Mouse (Mus musculus): Measurements from ENCODE around the gene Ncaph.
"Not testable (repeated sequence)": the region's sequence is repeated elsewhere in the genome, so short reads cannot be mapped to it uniquely, and the experiment has no call there.

Gene Ncaph

DNA sequence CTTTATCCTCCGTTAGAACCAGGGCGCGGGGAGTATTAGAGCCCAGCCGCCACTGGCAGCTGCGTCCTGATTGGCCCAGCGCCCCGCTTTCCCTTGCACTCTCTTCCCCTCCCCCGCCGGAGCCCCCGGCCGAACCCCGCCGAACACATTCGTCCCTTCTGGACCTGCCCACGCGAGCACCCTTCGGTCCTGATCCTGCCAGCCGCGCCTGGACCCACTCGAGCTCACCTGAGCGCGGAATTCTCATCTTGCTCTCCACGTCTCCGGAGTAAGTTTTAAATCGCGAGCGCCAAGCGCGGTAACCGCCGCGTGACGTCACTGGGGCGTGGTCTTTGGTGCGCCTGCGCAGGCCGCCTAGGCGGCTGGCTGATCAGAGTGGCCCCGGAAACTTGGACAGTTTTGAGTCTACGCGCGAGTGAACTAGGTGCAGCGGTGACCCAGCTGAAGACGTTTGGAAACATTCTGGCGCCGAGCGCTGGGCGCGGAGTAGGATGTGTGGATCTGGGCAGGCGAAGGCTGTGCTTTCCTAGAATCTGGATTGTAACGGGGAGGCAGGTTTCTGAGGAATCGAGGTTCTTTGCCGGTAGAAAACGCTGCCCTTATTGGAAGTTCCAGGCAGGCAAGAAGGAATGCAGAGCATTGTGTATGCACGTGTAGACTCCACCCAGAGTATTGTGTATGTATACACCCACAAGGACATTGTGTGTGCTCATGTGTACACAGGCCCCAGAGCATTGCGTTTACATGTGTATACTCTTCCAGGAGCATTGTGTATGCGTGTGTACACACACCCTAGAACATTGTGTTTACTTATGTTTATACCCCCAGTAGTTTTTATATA lies at the start of gene Ncaph:
Gene Ncaph, minus strand, starts transcription at position 334 of the 841 bp plus-strand sequence.
- DNase-seq: peak; percentile 90

DNA sequence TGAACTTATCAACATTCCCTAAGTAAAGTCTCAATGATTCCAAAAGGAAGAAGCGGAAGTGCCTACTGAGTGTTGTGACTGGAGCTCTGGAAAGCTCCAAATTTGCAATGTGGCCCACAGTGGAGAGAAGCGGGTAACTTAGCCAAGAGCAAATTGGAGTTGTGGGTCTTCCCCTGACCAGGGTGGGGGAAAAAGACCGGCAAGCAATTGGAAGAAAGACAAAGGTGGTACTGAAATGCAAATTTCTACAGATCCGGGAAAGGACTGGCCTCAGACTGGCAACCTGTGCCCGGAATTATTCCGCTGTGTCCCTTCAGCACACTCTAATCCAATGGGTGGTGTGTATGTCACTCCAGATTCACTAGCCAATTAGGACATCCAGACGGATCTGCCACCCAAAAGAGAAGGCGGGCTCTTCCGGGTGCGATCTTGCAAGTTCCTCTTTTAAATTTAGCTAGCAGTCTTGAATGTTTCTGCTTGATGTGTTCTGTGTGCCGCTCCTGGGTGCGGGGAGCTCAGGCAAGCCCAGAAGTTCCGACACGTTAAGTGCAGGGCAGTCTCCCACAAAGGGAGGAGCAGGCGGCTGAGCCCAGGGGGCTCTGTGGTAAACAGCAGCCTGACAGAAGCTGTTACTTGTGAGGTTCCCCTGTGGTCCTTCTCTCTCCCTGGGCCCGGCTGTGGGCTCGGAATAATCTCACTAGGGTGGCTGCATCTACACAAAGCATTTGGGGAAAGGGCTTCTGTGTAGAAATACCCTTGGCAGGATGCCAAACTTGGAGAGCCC lies 49.0 kb upstream of the Ncaph start:
- peak; percentile 62 for DNase-seq

DNA sequence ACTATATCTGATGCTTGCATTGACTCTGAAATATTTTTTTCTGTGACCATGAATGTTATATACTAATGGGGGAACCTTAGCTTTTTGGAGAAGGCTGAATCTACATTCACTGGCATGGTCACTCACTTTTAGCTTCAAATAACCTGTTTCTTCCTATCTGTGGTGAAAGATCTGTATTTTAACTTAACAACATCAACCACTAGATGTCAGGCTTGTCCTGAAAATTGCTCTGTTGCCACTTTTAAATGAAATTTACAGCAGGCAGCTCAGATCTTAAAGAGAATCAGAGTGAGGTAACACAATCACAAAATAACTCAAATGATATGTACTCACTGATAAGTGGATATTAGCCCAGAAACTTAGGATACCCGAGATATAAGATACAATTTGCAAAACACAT lies 32.5 kb upstream of the Ncaph start:
- not testable (repeated sequence) for DNase-seq

DNA sequence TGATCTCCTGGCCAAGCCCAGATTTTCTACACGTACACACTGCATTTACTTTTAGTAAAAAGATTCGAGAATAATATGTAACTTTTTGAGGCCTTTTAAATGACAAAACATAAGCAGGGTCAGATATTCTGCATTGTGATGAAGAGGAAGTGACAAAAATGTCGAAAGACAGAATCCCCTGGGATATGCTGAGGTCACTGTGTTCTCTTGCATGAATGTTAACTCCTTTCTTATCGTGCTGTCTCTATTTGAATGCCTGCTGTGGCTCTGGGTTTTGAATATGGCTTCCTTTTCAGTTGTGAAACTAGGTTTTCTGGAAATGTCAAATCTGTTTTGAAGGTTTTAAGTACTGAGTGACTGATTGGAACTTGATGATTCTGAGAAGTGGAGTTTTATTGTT lies 31.9 kb upstream of the Ncaph start:
- DNase-seq: no peak

DNA sequence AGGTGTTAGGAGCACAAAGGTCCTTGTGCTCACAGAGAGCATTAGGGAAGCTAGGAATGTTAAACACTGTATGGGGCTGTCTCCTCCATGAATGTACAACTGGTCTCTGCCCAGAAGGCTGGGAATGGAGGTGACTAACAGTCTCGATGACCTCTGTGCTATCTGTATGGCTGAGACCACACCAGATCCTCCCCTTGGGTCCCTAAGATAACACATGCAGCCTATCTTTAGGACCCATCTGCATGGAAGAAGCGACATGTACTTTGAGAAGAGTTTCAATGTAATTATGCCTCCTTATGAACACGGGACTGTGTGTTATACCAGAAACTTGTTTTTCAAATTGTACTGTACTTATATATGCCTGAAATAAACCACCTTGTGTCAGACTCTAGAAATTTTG lies 11.9 kb upstream of the Ncaph start:
- no peak for DNase-seq

DNA sequence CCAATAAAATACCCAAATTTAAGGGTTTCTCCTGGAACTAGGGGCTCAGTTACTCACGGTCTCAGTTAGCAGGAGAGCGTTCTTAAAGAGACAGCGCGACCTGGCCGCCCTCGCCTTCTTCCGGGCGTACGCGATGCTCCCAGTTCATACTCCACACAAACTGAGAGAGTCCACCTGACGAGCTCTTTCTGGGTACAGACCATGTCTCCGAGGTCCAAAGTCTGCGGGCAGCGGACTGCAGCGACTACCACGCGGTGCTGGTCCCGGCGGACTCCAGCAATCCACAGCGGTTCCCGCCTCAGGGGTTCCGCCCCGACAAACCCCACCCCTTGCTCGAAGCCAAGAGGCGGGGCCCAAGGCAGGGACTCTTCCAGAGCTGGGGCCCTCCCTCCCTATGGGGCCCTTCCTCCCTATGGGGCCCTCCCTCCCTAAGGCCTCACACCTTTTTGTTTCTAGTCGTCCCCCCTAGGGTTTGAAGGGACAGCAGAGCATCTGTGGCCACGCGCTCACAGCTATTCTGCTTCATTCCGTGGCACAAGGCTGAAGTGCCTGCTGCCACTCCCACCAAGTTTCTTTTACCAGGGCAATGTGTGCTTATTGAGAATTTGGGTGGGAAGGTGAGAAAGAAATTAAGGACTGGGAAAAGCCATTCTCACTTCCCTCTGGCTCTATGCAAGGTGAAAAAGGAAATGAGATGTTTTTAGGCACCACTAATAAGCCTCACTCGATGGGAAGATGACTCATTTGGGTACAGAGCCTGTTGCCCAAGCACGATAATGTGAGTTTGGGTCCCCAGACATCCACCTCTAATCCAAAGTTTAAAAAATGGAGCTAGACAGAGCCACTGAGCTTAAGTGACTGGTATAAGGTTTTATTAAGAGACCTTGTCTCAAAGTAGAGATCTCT lies 9.7 kb upstream of the Ncaph start, which contains the start of gene Itpripl1:
Gene Itpripl1, minus strand, starts transcription at position 285 of the 906 bp plus-strand sequence.
- DNase-seq: peak; percentile 36

DNA sequence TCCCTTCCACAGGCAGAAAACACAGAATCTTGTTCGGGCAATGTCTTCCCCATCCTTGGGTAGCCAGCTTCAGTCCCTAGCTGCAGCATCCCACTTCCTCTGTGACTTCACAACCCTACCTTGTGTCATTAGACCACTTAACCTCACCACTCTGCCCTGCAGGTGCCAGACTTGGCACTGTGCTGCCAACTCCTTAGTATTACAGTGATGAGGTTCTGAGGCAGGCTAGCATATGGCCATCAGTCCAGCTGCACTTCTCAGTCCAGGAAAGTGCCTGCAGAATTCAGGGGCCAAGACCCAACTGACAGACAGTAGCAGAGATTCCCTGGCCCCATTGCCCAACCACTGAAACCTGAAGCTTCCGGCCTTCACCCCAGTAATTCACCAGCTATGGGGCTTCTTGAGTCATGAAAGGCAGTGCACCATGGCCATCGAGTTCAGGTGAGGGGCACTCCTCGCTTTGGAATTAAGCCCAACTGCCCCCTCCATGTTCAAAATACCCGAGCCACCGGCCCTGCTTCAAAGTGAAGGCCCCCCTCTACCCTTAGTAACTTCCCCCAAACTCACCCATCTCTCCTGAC lies 8.9 kb upstream of the Ncaph start:
- no peak for DNase-seq

DNA sequence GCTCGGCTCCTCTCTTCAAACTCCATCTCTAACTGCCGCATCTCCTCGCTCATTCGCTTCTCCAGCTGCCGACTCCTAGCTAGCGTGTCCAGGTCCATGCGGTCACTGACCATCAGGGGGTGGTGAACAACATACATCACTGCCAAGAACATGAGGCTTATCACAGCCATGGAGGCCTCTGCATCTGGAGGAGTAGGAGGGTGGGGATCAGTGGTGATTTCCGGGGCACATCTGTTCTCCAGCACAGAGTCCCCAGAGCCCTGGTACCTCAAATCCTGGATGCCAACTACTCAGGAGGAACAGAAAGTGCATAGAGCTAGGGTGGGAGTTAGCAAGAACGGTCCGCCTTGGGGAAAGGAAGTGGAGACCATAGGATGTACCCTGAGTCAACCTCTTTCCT lies 8.3 kb upstream of the Ncaph start:
- DNase-seq: no peak

DNA sequence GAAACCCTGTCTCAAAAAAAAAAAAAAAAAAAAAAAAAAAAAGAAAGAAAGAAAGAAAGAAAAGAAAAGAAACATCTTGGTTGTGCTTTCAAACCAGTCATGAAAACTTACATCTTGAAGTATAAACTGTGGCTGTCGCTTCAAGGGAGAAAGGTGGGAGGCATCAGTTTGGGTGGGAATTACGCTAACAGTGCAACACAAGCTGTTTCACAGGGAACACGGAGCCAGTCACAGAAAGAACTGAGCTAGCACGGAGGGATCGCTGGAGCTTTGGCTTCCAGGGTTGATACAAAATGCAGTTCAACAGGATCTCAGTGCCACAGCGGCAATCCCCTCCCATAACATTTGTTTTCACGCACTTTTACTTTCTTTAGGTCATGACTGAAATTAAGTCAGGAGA lies 6.3 kb upstream of the Ncaph start:
- DNase-seq: no peak

DNA sequence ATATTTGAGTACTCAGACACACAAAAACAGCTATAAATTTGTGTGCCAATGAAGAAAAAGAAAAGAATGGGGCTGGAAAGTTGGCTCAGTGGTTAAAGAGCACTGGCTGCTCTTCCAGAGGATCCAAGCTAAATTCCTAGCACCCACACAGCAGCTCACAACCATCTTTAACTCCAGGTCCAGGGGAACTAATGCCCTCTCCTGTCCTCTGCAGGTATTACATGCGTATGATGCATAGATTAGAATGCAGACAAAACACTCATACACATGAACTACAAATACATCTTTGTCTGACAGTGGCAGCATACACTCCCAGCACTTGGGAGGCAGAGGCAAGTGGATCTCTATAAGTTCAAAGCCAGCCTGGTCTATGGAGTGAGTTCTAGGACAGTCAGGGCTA lies 5.9 kb upstream of the Ncaph start:
- no peak for DNase-seq

DNA sequence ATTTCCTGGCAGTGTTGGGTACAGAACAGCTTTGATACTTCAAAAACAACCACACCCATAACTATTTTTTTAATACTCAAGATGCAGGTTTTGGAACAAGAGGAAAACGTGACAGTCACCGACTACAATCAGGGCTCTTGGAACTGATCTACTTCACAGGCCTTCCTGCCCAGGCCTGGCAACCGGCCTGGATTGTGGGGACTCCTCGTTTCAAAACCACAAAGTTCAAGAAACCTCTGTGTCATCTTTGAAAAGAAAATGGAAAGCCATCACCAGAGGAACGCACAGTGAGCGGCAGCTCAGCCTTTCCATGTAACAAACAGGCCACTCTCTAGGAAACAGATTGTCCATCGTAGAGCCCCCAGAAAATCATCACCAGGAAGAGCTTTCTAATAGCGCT lies 5.3 kb upstream of the Ncaph start:
- no peak for DNase-seq

DNA sequence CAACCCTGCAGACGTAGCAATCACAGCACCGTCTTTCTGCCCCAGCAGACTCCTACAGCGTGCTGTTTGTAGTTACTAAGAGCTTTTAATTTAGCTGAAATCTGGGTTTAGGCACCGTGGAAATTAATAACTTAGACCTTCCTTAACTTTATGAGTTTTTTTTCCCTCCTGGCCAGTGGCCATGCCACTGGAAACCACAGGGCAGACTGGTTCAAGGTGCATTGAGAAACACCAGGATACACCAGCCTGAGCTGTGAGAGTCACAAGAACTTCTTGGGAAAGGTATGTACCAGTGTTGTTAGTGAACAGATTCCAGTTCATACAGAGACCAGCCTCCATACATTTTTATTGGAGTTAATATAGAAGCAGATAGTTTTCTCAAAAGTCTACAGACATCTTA lies 4.7 kb upstream of the Ncaph start:
- no peak for DNase-seq

DNA sequence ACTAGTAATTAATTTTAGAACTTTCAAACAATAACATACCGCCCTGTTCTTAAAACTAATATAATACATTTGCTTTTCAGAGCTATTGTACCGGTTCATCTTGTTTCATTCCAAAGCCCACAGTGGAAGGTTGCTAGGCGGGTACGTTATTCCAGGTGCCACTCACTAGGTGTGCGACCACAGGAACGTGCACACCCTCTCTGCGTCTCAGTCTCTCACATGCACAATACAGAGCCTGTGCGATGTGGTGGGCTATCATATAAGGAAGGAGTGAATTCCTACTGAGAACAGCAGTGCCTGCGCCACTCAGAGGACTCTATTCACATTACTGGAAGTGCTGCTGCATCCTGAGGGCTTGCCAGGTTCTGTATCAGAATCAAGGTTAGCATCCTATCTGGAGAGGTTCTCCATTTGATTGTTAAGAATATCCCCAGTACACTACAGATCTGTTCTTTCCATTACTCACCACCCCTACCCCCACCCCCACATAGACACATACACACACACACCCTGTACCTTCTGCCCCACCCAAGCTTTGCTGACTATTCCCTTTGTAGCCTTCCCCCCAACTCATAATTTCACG lies 4.2 kb upstream of the Ncaph start:
- DNase-seq: no peak

DNA sequence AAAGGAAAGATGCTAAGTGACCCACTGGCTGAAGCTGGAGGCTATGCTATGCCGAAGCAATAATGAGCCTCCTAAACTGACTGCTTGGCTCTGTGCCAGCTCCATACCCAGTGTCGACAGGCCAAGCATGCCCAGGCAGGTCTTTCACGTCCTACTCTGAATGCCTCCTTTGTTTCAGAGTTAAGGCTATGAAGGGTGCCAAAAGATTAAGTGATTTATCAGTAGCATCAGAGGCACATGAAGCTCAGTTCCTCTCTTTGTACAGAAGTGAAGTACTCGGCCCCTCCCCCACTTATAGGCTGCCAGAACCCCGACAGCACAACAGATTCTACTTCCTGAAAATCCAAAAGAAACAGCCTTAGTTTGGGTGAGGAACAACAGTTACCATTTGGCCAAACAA lies 3.2 kb upstream of the Ncaph start:
- peak; percentile 21 for DNase-seq

DNA sequence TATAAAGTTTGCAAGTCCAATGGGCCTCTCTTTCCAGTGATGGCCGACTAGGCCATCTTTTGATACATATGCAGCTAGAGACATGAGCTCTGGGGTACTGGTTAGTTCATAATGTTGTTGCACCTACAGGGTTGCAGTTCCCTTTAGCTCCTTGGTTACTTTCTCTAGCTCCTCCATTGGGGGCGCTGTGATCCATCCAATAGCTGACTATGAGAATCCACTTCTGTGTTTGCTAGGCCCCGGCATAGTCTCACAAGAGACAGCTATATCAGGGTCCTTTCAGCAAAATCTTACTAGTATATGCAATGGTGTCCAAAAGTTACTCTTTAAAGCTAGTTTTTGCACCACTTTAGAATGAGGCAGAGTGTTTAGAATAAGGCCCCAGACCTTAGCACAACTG lies 1.5 kb upstream of the Ncaph start:
- DNase-seq: not testable (repeated sequence)

DNA sequence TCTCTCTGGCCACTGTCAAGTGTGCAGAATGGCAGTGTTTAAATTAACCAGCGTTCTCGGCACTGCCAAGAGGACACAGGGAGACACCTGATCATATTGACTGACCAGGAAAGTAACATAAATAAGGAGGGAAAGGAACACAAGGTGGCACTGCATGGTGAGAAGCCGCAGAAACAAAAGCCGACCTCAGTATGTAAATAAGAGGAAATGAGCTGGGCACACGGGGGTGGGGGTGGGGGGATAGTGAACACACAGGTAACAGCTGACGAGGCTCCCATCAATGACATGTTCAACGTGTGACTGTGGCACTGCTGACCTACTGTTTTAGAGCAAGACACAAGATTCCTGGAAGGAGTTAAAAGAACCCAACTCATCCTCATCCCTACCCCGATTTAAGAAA lies 2.4 kb downstream of the Ncaph start:
- DNase-seq: no peak

DNA sequence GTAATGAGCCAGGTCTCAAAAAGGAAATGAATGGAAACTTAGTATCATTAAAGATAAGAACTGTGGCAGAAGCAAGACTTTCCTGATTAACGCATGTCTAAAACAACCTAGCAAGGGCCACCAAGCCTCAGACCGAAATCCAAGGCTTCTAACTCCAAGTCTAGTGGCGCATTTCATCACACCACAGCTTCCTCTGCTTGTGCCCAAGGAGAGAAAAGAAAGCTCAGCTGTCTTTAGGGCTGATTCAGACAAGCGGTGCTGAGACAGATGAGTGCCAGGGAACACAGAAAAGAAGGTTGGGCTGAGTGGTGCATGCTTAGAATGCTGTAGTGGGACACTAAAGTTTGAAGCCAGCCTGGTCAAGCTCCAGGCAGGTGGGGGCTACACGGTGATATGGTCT lies 4.8 kb downstream of the Ncaph start:
- no peak for DNase-seq

DNA sequence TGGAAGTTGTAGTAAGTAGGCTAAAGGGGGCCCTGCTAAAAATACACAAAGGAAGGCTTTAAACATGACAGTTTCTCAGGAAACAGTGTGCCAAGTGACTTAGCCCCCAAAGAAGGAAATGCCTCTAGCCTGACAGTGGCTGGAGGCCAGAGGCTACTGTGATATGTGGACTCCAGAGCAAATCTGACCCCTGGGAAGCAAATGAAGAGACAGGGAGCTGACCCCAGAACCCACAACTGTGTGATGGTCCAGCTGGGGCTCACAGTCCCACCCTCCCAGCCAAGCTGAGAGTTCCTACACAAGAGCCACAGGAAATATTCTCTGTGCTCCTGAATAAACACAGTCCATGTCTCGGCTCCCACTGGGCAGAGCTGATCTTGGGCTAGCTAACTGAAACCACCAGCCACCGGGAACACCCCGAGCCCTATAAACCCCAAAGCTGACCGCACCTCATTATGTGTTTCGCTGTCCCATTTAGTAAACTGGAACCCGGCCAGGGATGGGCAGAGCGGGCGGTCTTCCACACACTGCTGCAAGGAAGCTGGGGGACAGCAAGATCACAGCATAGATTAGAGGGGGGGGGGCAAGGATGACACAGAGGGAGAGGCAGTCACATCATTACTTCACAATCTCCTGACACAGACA lies 12.0 kb downstream of the Ncaph start:
- DNase-seq: no peak

DNA sequence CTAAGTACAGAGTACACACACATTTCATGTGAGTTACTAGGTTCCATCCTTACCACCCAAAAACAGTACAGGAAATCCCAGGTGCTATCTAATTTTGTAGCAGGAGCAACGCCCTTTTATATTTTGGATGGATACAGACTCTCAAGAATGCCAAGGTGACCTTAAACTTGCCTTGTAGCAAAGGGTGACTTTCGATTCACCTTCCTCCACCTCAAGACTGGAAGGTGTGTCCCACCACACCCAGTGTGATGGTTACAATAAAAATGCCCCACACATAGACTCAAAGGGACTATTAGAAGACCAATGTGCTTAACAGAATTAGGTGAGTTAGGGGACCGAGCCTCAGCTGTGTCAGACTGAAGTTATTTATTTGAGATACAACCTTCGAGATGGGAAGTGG lies 24.8 kb downstream of the Ncaph start:
- no peak for DNase-seq

DNA sequence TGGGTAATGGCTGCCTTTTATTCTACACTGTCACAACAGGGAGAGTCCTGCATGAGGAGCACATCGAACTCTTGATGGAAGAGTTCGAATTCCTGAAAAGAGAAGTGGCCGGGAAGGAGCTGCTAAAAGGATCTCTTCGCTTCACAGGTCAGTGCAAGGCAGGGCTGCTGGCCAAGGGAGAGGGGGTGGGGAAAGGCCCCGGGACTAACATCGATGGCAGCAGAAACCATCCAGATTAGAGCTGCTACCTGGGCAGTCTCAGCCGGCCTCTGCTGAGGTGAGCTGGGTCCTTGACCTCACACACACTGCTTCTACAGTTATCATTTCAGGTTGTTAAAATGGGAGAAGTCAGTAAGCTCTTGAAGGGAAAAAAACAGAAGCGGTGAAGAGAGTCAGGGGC lies 41.8 kb downstream of the Ncaph start:
- no peak for DNase-seq

DNA sequence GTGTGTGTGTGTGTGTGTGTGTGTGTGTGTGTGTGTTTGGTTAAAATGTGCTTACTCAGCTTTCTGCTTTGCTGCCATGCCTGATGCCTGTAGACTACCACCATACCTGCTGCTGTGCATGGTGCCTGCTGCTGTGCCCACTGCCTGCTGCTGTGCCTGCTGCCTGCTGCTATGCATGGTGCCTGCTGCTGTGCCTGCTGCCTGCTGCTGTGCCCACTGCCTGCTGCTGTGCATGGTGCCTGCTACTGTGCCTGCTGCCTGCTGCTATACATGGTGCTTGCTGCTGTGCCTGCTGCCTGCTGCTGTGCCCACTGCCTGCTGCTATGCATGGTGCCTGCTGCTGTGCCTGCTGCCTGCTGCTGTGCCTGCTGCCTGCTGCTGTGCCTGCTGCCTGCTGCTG lies 43.6 kb downstream of the Ncaph start:
- not testable (repeated sequence) for DNase-seq

DNA sequence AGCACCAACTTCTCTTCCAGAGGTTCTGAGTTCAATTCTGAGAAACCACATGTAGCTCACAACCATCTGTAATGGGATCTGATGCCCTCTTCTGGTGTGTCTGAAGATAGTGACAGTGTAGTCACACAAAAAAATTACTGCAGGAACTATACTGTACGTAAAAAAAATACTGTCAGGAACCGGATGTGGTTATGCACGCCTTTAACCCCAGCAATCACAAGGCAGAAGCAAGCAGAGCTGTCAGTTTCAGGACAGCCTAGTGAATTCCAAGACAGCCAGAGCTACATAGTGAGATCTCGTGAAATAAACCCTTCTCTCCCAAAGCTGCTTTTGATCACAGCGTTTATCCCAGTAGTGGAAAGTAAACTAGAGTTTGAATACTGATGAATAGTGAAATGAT lies 47.5 kb downstream of the Ncaph start:
- no peak for DNase-seq

All from right cerebral cortex, postnatal 14 days (tissue).